Mouse (Mus musculus): ENCODE measurements around the gene Stx18. TPM values are rescaled to one million over a fixed set of nuclear protein-coding genes. Genes with fewer than 3 reads are reported as not detected.
A peak's percentile ranks its signal among the peaks of the same experiment; 100 is the strongest.

Gene Stx18
- polyA plus RNA-seq, 1 experiment from 2014 or later, result 59.6 TPM

- H3K36me3 ChIP-seq (ENCODE audit: control insufficient read depth, insufficient read depth, low read length), result peaks cover 6% of the 10 kb centered on the region; the same call in 1 of the 2 replicates
- H3K9me3 ChIP-seq (ENCODE audit: control insufficient read depth, low read length), result no peaks in the 10 kb centered on the region
- no peak for ATAC-seq (ENCODE audit: insufficient number of reproducible peaks, low FRiP score, low TSS enrichment, low read depth)
Measured at GRCm38 (mm10) chr5:38126519-38127306, 88.2 kb downstream of the Stx18 start.

GRCm38 (mm10) chr5:38129339-38129738 is 90.8 kb downstream of the Stx18 start:
- Histone ChIP-seq H3K27me3 (ENCODE audit: control insufficient read depth, insufficient read depth, low read length) (no peaks in the 10 kb centered on the region), H3K9me3 (ENCODE audit: control insufficient read depth, low read length) (no peaks in the 10 kb centered on the region), H3K4me3 (ENCODE audit: low read depth, low read length) (no peak overlapping the region), H3K9ac (ENCODE audit: low read length) (no peak overlapping the region), H3K27ac (replicated peaks; ENCODE audit: low read depth, low read length) (no peak overlapping the region), H3K36me3 (ENCODE audit: control insufficient read depth, insufficient read depth, low read length) (peaks cover 5% of the 10 kb centered on the region; the same call in 1 of the 2 replicates), H3K4me2 (ENCODE audit: low read depth, severe bottlenecking) (no peak overlapping the region), H3K4me1 (ENCODE audit: control insufficient read depth, insufficient read depth, low read length) (no peaks in the 10 kb centered on the region)
- no peak for DNase-seq (ENCODE audit: low spot score)
- WGBS, result 87% methylated on average over 2 of the region's 2 CpGs
- ATAC-seq (ENCODE audit: insufficient number of reproducible peaks, low FRiP score, low TSS enrichment, low read depth), result no peak

More at GRCm38 (mm10) chr5:38126519-38127306, 88.2 kb downstream of the Stx18 start:
- DNase-seq (ENCODE audit: low spot score), result no peak
- no peak overlapping the region for H3K27ac ChIP-seq (replicated peaks; ENCODE audit: low read depth, low read length)
- H3K27me3 ChIP-seq (ENCODE audit: control insufficient read depth, insufficient read depth, low read length), result no peaks in the 10 kb centered on the region
- no peak overlapping the region for H3K4me3 ChIP-seq (ENCODE audit: low read depth, low read length)
- no peak overlapping the region for H3K9ac ChIP-seq (ENCODE audit: low read length)
- H3K4me1 ChIP-seq (ENCODE audit: control insufficient read depth, insufficient read depth, low read length), result no peaks in the 10 kb centered on the region
- WGBS, result 84% methylated on average over 13 of the region's 13 CpGs
- H3K4me2 ChIP-seq (ENCODE audit: low read depth, severe bottlenecking), result no peak overlapping the region

- DNase-seq (ENCODE audit: low spot score), result no peak
- H3K4me3 ChIP-seq (ENCODE audit: low read depth, low read length), result no peak overlapping the region
- H3K36me3 ChIP-seq (ENCODE audit: control insufficient read depth, insufficient read depth, low read length), result peaks cover 13% of the 10 kb centered on the region
- WGBS, result 87% methylated on average over 9 of the region's 9 CpGs
- ATAC-seq (ENCODE audit: insufficient number of reproducible peaks, low FRiP score, low TSS enrichment, low read depth), result no peak
- no peak overlapping the region for H3K27ac ChIP-seq (replicated peaks; ENCODE audit: low read depth, low read length)
- H3K4me2 ChIP-seq (ENCODE audit: low read depth, severe bottlenecking), result no peak overlapping the region
- H3K27me3 ChIP-seq (ENCODE audit: control insufficient read depth, insufficient read depth, low read length), result no peaks in the 10 kb centered on the region
- no peaks in the 10 kb centered on the region for H3K9me3 ChIP-seq (ENCODE audit: control insufficient read depth, low read length)
- no peak overlapping the region for H3K9ac ChIP-seq (ENCODE audit: low read length)
- no peaks in the 10 kb centered on the region for H3K4me1 ChIP-seq (ENCODE audit: control insufficient read depth, insufficient read depth, low read length)
Measured at GRCm38 (mm10) chr5:38136247-38136646, 97.7 kb downstream of the Stx18 start.

- peaks cover 13% of the 10 kb centered on the region for H3K36me3 ChIP-seq (ENCODE audit: control insufficient read depth, insufficient read depth, low read length)
- H3K9ac ChIP-seq (ENCODE audit: low read length), result no peak overlapping the region
- ATAC-seq (ENCODE audit: insufficient number of reproducible peaks, low FRiP score, low TSS enrichment, low read depth) (no peak), DNase-seq (ENCODE audit: low spot score) (no peak)
- no peaks in the 10 kb centered on the region for H3K9me3 ChIP-seq (ENCODE audit: control insufficient read depth, low read length)
- H3K4me1 ChIP-seq (ENCODE audit: control insufficient read depth, insufficient read depth, low read length), result no peaks in the 10 kb centered on the region
- no peaks in the 10 kb centered on the region for H3K27me3 ChIP-seq (ENCODE audit: control insufficient read depth, insufficient read depth, low read length)
- WGBS, result 87% methylated on average over 9 of the region's 9 CpGs
- no peak overlapping the region for H3K4me2 ChIP-seq (ENCODE audit: low read depth, severe bottlenecking)
- no peak overlapping the region for H3K4me3 ChIP-seq (ENCODE audit: low read depth, low read length)
- peak overlapping the region; percentile 33; the same call in 1 of the 2 replicates for H3K27ac ChIP-seq (replicated peaks; ENCODE audit: low read depth, low read length)
Measured at GRCm38 (mm10) chr5:38137163-38137562, 98.6 kb downstream of the Stx18 start.

GRCm38 (mm10) chr5:38140893-38141292 is 102.4 kb downstream of the Stx18 start:
- WGBS, result 87% methylated on average over 6 of the region's 6 CpGs

GRCm38 (mm10) chr5:38146524-38146923 is 108.0 kb downstream of the Stx18 start:
- 89% methylated on average over 6 of the region's 6 CpGs for WGBS
- Histone ChIP-seq H3K9me3 (ENCODE audit: control insufficient read depth, low read length) (no peaks in the 10 kb centered on the region), H3K36me3 (ENCODE audit: control insufficient read depth, insufficient read depth, low read length) (peaks cover 16% of the 10 kb centered on the region; the same call in 1 of the 2 replicates), H3K27ac (replicated peaks; ENCODE audit: low read depth, low read length) (no peak overlapping the region), H3K4me2 (ENCODE audit: low read depth, severe bottlenecking) (no peak overlapping the region), H3K9ac (ENCODE audit: low read length) (no peak overlapping the region), H3K4me3 (ENCODE audit: low read depth, low read length) (no peak overlapping the region), H3K4me1 (ENCODE audit: control insufficient read depth, insufficient read depth, low read length) (no peaks in the 10 kb centered on the region), H3K27me3 (ENCODE audit: control insufficient read depth, insufficient read depth, low read length) (no peaks in the 10 kb centered on the region)
- ATAC-seq (ENCODE audit: insufficient number of reproducible peaks, low FRiP score, low TSS enrichment, low read depth), result no peak
- no peak for DNase-seq (ENCODE audit: low spot score)

More at GRCm38 (mm10) chr5:38140893-38141292, 102.4 kb downstream of the Stx18 start:
- no peak for DNase-seq (ENCODE audit: low spot score)
- Histone ChIP-seq H3K4me1 (ENCODE audit: control insufficient read depth, insufficient read depth, low read length) (no peaks in the 10 kb centered on the region), H3K27me3 (ENCODE audit: control insufficient read depth, insufficient read depth, low read length) (no peaks in the 10 kb centered on the region), H3K9ac (ENCODE audit: low read length) (no peak overlapping the region), H3K9me3 (ENCODE audit: control insufficient read depth, low read length) (no peaks in the 10 kb centered on the region), H3K4me2 (ENCODE audit: low read depth, severe bottlenecking) (no peak overlapping the region), H3K27ac (replicated peaks; ENCODE audit: low read depth, low read length) (no peak overlapping the region), H3K36me3 (ENCODE audit: control insufficient read depth, insufficient read depth, low read length) (peaks cover 13% of the 10 kb centered on the region), H3K4me3 (ENCODE audit: low read depth, low read length) (no peak overlapping the region)
- ATAC-seq (ENCODE audit: insufficient number of reproducible peaks, low FRiP score, low TSS enrichment, low read depth), result no peak

- Histone ChIP-seq H3K4me2 (ENCODE audit: low read depth, severe bottlenecking) (no peak overlapping the region), H3K9ac (ENCODE audit: low read length) (no peak overlapping the region), H3K4me3 (ENCODE audit: low read depth, low read length) (no peak overlapping the region), H3K9me3 (ENCODE audit: control insufficient read depth, low read length) (peaks cover 4% of the 10 kb centered on the region; the same call in 1 of the 2 replicates), H3K27me3 (ENCODE audit: control insufficient read depth, insufficient read depth, low read length) (no peaks in the 10 kb centered on the region), H3K36me3 (ENCODE audit: control insufficient read depth, insufficient read depth, low read length) (peaks cover 36% of the 10 kb centered on the region), H3K27ac (replicated peaks; ENCODE audit: low read depth, low read length) (no peak overlapping the region), H3K4me1 (ENCODE audit: control insufficient read depth, insufficient read depth, low read length) (no peaks in the 10 kb centered on the region)
- DNase-seq (ENCODE audit: low spot score), result no peak
- WGBS, result 71% methylated on average over 3 of the region's 3 CpGs
- no peak for ATAC-seq (ENCODE audit: insufficient number of reproducible peaks, low FRiP score, low TSS enrichment, low read depth)
Measured at GRCm38 (mm10) chr5:38151264-38151663, 112.7 kb downstream of the Stx18 start.

- WGBS, result 89% methylated on average over 10 of the region's 10 CpGs
- H3K9ac ChIP-seq (ENCODE audit: low read length), result no peak overlapping the region
- H3K36me3 ChIP-seq (ENCODE audit: control insufficient read depth, insufficient read depth, low read length), result peaks cover 38% of the 10 kb centered on the region
- H3K4me2 ChIP-seq (ENCODE audit: low read depth, severe bottlenecking), result no peak overlapping the region
- no peaks in the 10 kb centered on the region for H3K27me3 ChIP-seq (ENCODE audit: control insufficient read depth, insufficient read depth, low read length)
- H3K4me1 ChIP-seq (ENCODE audit: control insufficient read depth, insufficient read depth, low read length), result peaks cover 1% of the 10 kb centered on the region; the same call in 1 of the 2 replicates
- DNase-seq (ENCODE audit: low spot score) (no peak), ATAC-seq (ENCODE audit: insufficient number of reproducible peaks, low FRiP score, low TSS enrichment, low read depth) (no peak)
- peaks cover 4% of the 10 kb centered on the region; the same call in 1 of the 2 replicates for H3K9me3 ChIP-seq (ENCODE audit: control insufficient read depth, low read length)
- H3K4me3 ChIP-seq (ENCODE audit: low read depth, low read length), result no peak overlapping the region
- H3K27ac ChIP-seq (replicated peaks; ENCODE audit: low read depth, low read length), result no peak overlapping the region
Measured at GRCm38 (mm10) chr5:38152201-38153108, 113.9 kb downstream of the Stx18 start.
